Mouse (Mus musculus): ENCODE results near the gene Ptcd1.

- TF ChIP-seq CTCF (IDR thresholded peaks at IDR 0.05; ENCODE audit: control insufficient read depth, insufficient read depth, insufficient read length), result no peak
- no peak for TF ChIP-seq USF1 (IDR thresholded peaks at IDR 0.05; ENCODE audit: low read depth)
- TF ChIP-seq FOSL1 (IDR thresholded peaks at IDR 0.05; ENCODE audit: insufficient read depth, low read length, poor library complexity, severe bottlenecking), result no peak
Observed at GRCm38 (mm10) chr5:145113416-145113815, 53.5 kb downstream of the Ptcd1 start.

All from C2C12 (cell line).